Mouse (Mus musculus): ENCODE measurements at regions not wholly inside any gene's neighbourhood (a gene's known extent, or its start where the extent isn't known, plus 50 kb on each side); places are given as distances from the start of the nearest gene placed in this dataset.

- no peaks in the 10 kb centered on the region for H3K9me3 ChIP-seq
- no peak overlapping the region for H3K4me3 ChIP-seq
- no peaks in the 10 kb centered on the region for H3K4me1 ChIP-seq
- H3K36me3 ChIP-seq (replicated peaks), result no peaks in the 10 kb centered on the region
- whole genome bisulfite sequencing, result 83% methylated on average over 12 of the region's 12 CpGs
- H3K27me3 ChIP-seq (replicated peaks; ENCODE audit: low read depth, poor library complexity, severe bottlenecking), result no peaks in the 10 kb centered on the region
- DNase-seq (ENCODE audit: low spot score), result no peak
- no peak overlapping the region for H3K27ac ChIP-seq (replicated peaks)
Observed at GRCm38 (mm10) chr8:8762354-8762753, 72.0 kb upstream of the Arglu1 start.

- no peaks in the 10 kb centered on the region for H3K36me3 ChIP-seq (replicated peaks)
- H3K4me1 ChIP-seq, result no peaks in the 10 kb centered on the region
- H3K27me3 ChIP-seq (replicated peaks; ENCODE audit: low read depth, poor library complexity, severe bottlenecking), result no peaks in the 10 kb centered on the region
- DNase-seq (ENCODE audit: low spot score), result no peak
- no peaks in the 10 kb centered on the region for H3K9me3 ChIP-seq
- WGBS, result 87% methylated on average over 8 of the region's 8 CpGs
- no peak overlapping the region for H3K27ac ChIP-seq (replicated peaks)
- no peak overlapping the region for H3K4me3 ChIP-seq
Observed at GRCm38 (mm10) chr8:8758283-8758682, 68.0 kb upstream of the Arglu1 start.

GRCm38 (mm10) chr8:8751208-8751607 is 60.9 kb upstream of the Arglu1 start:
- no peaks in the 10 kb centered on the region for H3K36me3 ChIP-seq (replicated peaks)
- no peak overlapping the region for H3K27ac ChIP-seq (replicated peaks)
- H3K4me3 ChIP-seq, result no peak overlapping the region
- H3K9me3 ChIP-seq, result no peaks in the 10 kb centered on the region
- no peaks in the 10 kb centered on the region for H3K4me1 ChIP-seq
- WGBS, result 91% methylated on average over 15 of the region's 15 CpGs
- H3K27me3 ChIP-seq (replicated peaks; ENCODE audit: low read depth, poor library complexity, severe bottlenecking), result no peaks in the 10 kb centered on the region
- DNase-seq (ENCODE audit: low spot score), result no peak

GRCm38 (mm10) chr8:8746691-8747090 is 56.4 kb upstream of the Arglu1 start:
- Histone ChIP-seq H3K36me3 (replicated peaks) (no peaks in the 10 kb centered on the region), H3K9me3 (no peaks in the 10 kb centered on the region), H3K4me3 (no peak overlapping the region), H3K27me3 (replicated peaks; ENCODE audit: low read depth, poor library complexity, severe bottlenecking) (no peaks in the 10 kb centered on the region), H3K27ac (replicated peaks) (no peak overlapping the region), H3K4me1 (no peaks in the 10 kb centered on the region)
- no peak for DNase-seq (ENCODE audit: low spot score)
- WGBS, result 66% methylated on average over 1 of the region's 1 CpGs

- WGBS, result 87% methylated on average over 9 of the region's 9 CpGs
- Histone ChIP-seq H3K36me3 (replicated peaks) (no peaks in the 10 kb centered on the region), H3K4me1 (no peaks in the 10 kb centered on the region), H3K9me3 (no peaks in the 10 kb centered on the region), H3K4me3 (no peak overlapping the region), H3K27me3 (replicated peaks; ENCODE audit: low read depth, poor library complexity, severe bottlenecking) (no peaks in the 10 kb centered on the region), H3K27ac (replicated peaks) (no peak overlapping the region)
- no peak for DNase-seq (ENCODE audit: low spot score)
Observed at GRCm38 (mm10) chr8:8745615-8746285, 55.4 kb upstream of the Arglu1 start.

Measured in embryonic facial prominence, embryonic 10.5 days (tissue).